In genomic region chr9:15609280-15609930, GRCm38 (mm10) we compare ENCODE assay signal across 18 mouse cellular contexts. TPM values are rescaled to one million over a fixed set of nuclear protein-coding genes. Genes with fewer than 3 reads are reported as not detected.
DNase-seq lines count a peak whose midpoint lies in the region; ATAC-seq and TF ChIP-seq lines count a peak whose summit lies in the region.
"Had no signal": no experiment of that assay in that cellular context is flagged by ENCODE, and none has a peak within 500 bp of the region (broad histone marks: within the 10 kb centered on the region; RNA-seq: fewer than 3 reads in every experiment).

No protein-coding gene starts in this region.

- ATAC-seq in frontal cortex, adult (ENCODE audit: low TSS enrichment) = peak; percentile 72
- ATAC-seq in lung, embryonic 14.5 days (ENCODE audit: insufficient read depth) = no peak
- no peak for ATAC-seq in neural tube, embryonic 15.5 days (ENCODE audit: low FRiP score)

- TF ChIP-seq EP300 in CH12.LX (IDR thresholded peaks at IDR 0.05; ENCODE audit: low read length) = no peak

- 87% methylated on average over 5 of the region's 5 CpGs for WGBS in lung, embryonic 14.5 days
- 97% methylated on average over 5 of the region's 5 CpGs for WGBS in neural tube, embryonic 15.5 days

- no peak for DNase-seq in frontal cortex, adult 2 months (ENCODE audit: extremely low spot score in 1 of 2, low spot score in 1 of 2)
- DNase-seq in lung, embryonic 14.5 days = peak; percentile 49
- DNase-seq in lung, postnatal 25 days (ENCODE audit: low spot score) = no peak
- DNase-seq in CH12.LX (ENCODE audit: extremely low read depth) = peak; percentile 26
- peak; percentile 79 for DNase-seq in induced T-regulatory cell, adult 2 months (ENCODE audit: low read depth)
- DNase-seq in cerebellum, adult 11-12 months = no peak
- DNase-seq: cerebellum, adult 2 months; kidney, adult 8-10 months; spleen, adult 18-20 months; thymus, adult 2 months had no signal

- no peaks in the 10 kb centered on the region for H3K4me1 ChIP-seq in lung, embryonic 14.5 days (ENCODE audit: insufficient read depth)
- peaks cover 2 to 13% of the 10 kb centered on the region in 2 experiments; a peak in 3 of 4 replicates for H3K4me1 ChIP-seq in CH12.LX (ENCODE audit: control insufficient read depth in 1 of 2, insufficient read depth in 2 of 2)
- no peaks in the 10 kb centered on the region for H3K4me1 ChIP-seq in neural tube, embryonic 15.5 days
- H3K4me1 ChIP-seq: heart, embryonic 10.5 days; hindbrain, embryonic 10.5 days; liver, embryonic 15.5 days; neural tube, embryonic 12.5 days had no signal

- in situ Hi-C loops in CH12.LX (cut with MboI; ENCODE audit: low pct_ligation_motif_present, low pct_unique_long_range_greater_than_20kb, low sequenced_read_pairs) = no loop called here

- no peak overlapping the region for H3K27ac ChIP-seq in lung, embryonic 14.5 days (ENCODE audit: low read depth)
- H3K27ac ChIP-seq in CH12.LX (ENCODE audit: insufficient read depth, low read depth) = no peak overlapping the region
- no peak overlapping the region for H3K27ac ChIP-seq in neural tube, embryonic 15.5 days (replicated peaks)
- H3K27ac ChIP-seq: heart, embryonic 10.5 days; hindbrain, embryonic 10.5 days; liver, embryonic 15.5 days; neural tube, embryonic 12.5 days had no signal

- no peak overlapping the region for H3K4me2 ChIP-seq in lung, embryonic 14.5 days
- no peak overlapping the region for H3K4me2 ChIP-seq in CH12.LX (ENCODE audit: insufficient read depth, low read depth, poor library complexity, severe bottlenecking)
- no peak overlapping the region for H3K4me2 ChIP-seq in neural tube, embryonic 15.5 days
- H3K4me2 ChIP-seq: liver, embryonic 15.5 days; neural tube, embryonic 12.5 days had no signal

- H3K9me3 ChIP-seq in lung, embryonic 14.5 days (ENCODE audit: low read depth, low read length) = no peaks in the 10 kb centered on the region
- peaks cover 8% of the 10 kb centered on the region for H3K9me3 ChIP-seq in CH12.LX (replicated peaks; ENCODE audit: low read length)
- H3K9me3 ChIP-seq in neural tube, embryonic 15.5 days (replicated peaks) = no peaks in the 10 kb centered on the region
- H3K9me3 ChIP-seq: liver, embryonic 15.5 days; neural tube, embryonic 12.5 days had no signal

- peak; percentile 46 for TF ChIP-seq RAD21 in CH12.LX (IDR thresholded peaks at IDR 0.05; ENCODE audit: low read depth, low read length)

- H3K4me3 ChIP-seq in lung, embryonic 14.5 days (ENCODE audit: low read depth, low read length) = no peak overlapping the region
- H3K4me3 ChIP-seq in CH12.LX (replicated peaks in 1 of 3; ENCODE audit: low read depth in 2 of 3, low read length in 2 of 3, poor library complexity in 1 of 3) = no peak overlapping the region
- H3K4me3 ChIP-seq in neural tube, embryonic 15.5 days (replicated peaks) = no peak overlapping the region
- H3K4me3 ChIP-seq: heart, embryonic 10.5 days; hindbrain, embryonic 10.5 days; liver, embryonic 15.5 days; neural tube, embryonic 12.5 days had no signal

- H3K36me3 ChIP-seq in lung, embryonic 14.5 days (ENCODE audit: insufficient read depth) = no peaks in the 10 kb centered on the region
- no peaks in the 10 kb centered on the region for H3K36me3 ChIP-seq in CH12.LX (replicated peaks in 1 of 2; ENCODE audit: control insufficient read depth in 1 of 2, insufficient read depth in 1 of 2, low read length in 1 of 2)
- H3K36me3 ChIP-seq in neural tube, embryonic 15.5 days = no peaks in the 10 kb centered on the region
- H3K36me3 ChIP-seq: heart, embryonic 10.5 days; hindbrain, embryonic 10.5 days; liver, embryonic 15.5 days; neural tube, embryonic 12.5 days had no signal

- TF ChIP-seq POLR2A in CH12.LX (IDR thresholded peaks at IDR 0.05; ENCODE audit: low read depth, low read length) = no peak

- H3K79me2 ChIP-seq in CH12.LX (replicated peaks; ENCODE audit: control insufficient read depth, extremely low read depth, insufficient read depth, poor library complexity, severe bottlenecking) = no peaks in the 10 kb centered on the region

- dilution Hi-C loops in CH12.LX (cut with MboI; ENCODE audit: extremely low pct_ligation_motif_present, extremely low pct_unique_long_range_greater_than_20kb, low sequenced_read_pairs) = no loop called here

- no peaks in the 10 kb centered on the region for H3K27me3 ChIP-seq in lung, embryonic 14.5 days (ENCODE audit: insufficient read depth, low read length)
- no peaks in the 10 kb centered on the region for H3K27me3 ChIP-seq in CH12.LX (replicated peaks)
- no peaks in the 10 kb centered on the region for H3K27me3 ChIP-seq in neural tube, embryonic 15.5 days (replicated peaks)
- H3K27me3 ChIP-seq: liver, embryonic 15.5 days; neural tube, embryonic 12.5 days had no signal

- TF ChIP-seq CTCF in lung, embryonic 14.5 days (IDR thresholded peaks at IDR 0.05; ENCODE audit: low read depth) = peak; percentile 45
- peak; percentile 50 to 51 for TF ChIP-seq CTCF in CH12.LX (conservative IDR thresholded peaks at IDR 0.05 in 1 of 2, IDR thresholded peaks at IDR 0.05 in 1 of 2; ENCODE audit: low read depth in 2 of 2, low read length in 2 of 2)

- H3K9ac ChIP-seq in lung, embryonic 14.5 days = no peak overlapping the region
- H3K9ac ChIP-seq in CH12.LX (ENCODE audit: insufficient read depth, low read depth) = no peak overlapping the region
- H3K9ac ChIP-seq in neural tube, embryonic 15.5 days (replicated peaks) = no peak overlapping the region
- H3K9ac ChIP-seq: liver, embryonic 15.5 days; neural tube, embryonic 12.5 days had no signal

TF ChIP-seq in CH12.LX, 34 proteins besides CTCF, POLR2A, EP300 and RAD21:
- TF ChIP-seq TCF12 (IDR thresholded peaks at IDR 0.05; ENCODE audit: low read depth, low read length) = no peak
- TF ChIP-seq RCOR1 (conservative IDR thresholded peaks at IDR 0.05; ENCODE audit: low read depth, low read length) = no peak
- TF ChIP-seq SMC3 (IDR thresholded peaks at IDR 0.05; ENCODE audit: low read depth, low read length) = peak; percentile 47
- TF ChIP-seq USF1 (IDR thresholded peaks at IDR 0.05; ENCODE audit: low read depth, low read length) = no peak
- TF ChIP-seq ELF1 (IDR thresholded peaks at IDR 0.05; ENCODE audit: low read depth, low read length) = no peak
- TF ChIP-seq MAFK (IDR thresholded peaks at IDR 0.05; ENCODE audit: insufficient replicate concordance, low read length) = no peak
- no peak for TF ChIP-seq SIN3A (IDR thresholded peaks at IDR 0.05; ENCODE audit: low read length)

RNA-seq across cellular contexts. Expression of gene Deup1, which starts 18.3 kb away (rescaled TPM):
- 0.08 and 0.11 TPM in 2 replicates for polyA plus RNA-seq in frontal cortex, adult 2 months (2012; rRNA removed)
- polyA plus RNA-seq in lung, embryonic 14.5 days (2014; fragmentation: Nextera tagmentation; extraction: Ambion mirVana) = 1.1 and 2.1 TPM in 2 replicates
- 0.04 TPM in 1 of 2 replicates, not detected in the other for total RNA-seq in CH12.LX (2012; rRNA removed)
- total RNA-seq in CH12.LX (2014; rRNA removed) = 0.24 and 0.42 TPM in 2 replicates
- 0.27 and 0.29 TPM in 2 replicates for polyA plus RNA-seq in CH12.LX (2012; ENCODE audit: insufficient read length, low read depth)
- polyA plus RNA-seq in neural tube, embryonic 15.5 days (2015; fragmentation: Nextera tagmentation; extraction: Ambion mirVana) = 0.35 and 0.86 TPM in 2 replicates
- total RNA-seq: gastrocnemius, adult 18-20 months had no signal
- polyA plus RNA-seq: C2C12 had no signal

Comparison
In these comparisons a context has a peak if more than half of its experiments do, and no peak if none do; other contexts are left out.
1. DNase-seq: peak in lung, embryonic 14.5 days (single experiment), CH12.LX (single experiment) and induced T-regulatory cell, adult 2 months (single experiment); none in frontal cortex, adult 2 months (0 of 2), lung, postnatal 25 days (single experiment) and cerebellum, adult 11-12 months (single experiment).